Mouse (Mus musculus): ENCODE data around the gene Osbpl2. TPM values are rescaled to one million over a fixed set of nuclear protein-coding genes. Genes with fewer than 3 reads are reported as not detected.

Gene Osbpl2
- polyA plus RNA-seq, 2 experiments, result 4.4 to 7.9 TPM

- no peak overlapping the region for H3K4me2 ChIP-seq (ENCODE audit: low read depth)
- DNase-seq (ENCODE audit: low read depth in 3 of 3, low spot score in 3 of 3) (no peak), ATAC-seq (ENCODE audit: insufficient read depth) (no peak)
- no peak for TF ChIP-seq EP300 (IDR thresholded peaks at IDR 0.05; ENCODE audit: low read depth)
- TF ChIP-seq CTCF (IDR thresholded peaks at IDR 0.05; ENCODE audit: low read depth), result no peak
- no peaks in the 10 kb centered on the region for H3K27me3 ChIP-seq (ENCODE audit: control insufficient read depth, insufficient read depth, low read length)
- H3K4me1 ChIP-seq (replicated peaks; ENCODE audit: control insufficient read depth in 2 of 2, insufficient read depth in 2 of 2, low read length in 1 of 2), result peaks cover 3 to 7% of the 10 kb centered on the region in 2 experiments; a peak in 3 of 4 replicates
- no peak overlapping the region for H3K4me3 ChIP-seq (ENCODE audit: insufficient read depth in 1 of 2, low read depth in 2 of 2, low read length in 2 of 2)
- no peaks in the 10 kb centered on the region for H3K9me3 ChIP-seq (ENCODE audit: control insufficient read depth, low read length)
- H3K9ac ChIP-seq (replicated peaks), result no peak overlapping the region
- no peak overlapping the region for H3K27ac ChIP-seq
- no peaks in the 10 kb centered on the region for H3K36me3 ChIP-seq (replicated peaks; ENCODE audit: control insufficient read depth, insufficient read depth, low read depth)
- WGBS (ENCODE audit: insufficient replicate concordance), result 52% methylated on average over 2 of the region's 2 CpGs
Observed at GRCm38 (mm10) chr2:180166869-180167268, 47.8 kb downstream of the Osbpl2 start.

GRCm38 (mm10) chr2:180170151-180170805, 51.2 kb downstream of the Osbpl2 start:
- H3K4me1 ChIP-seq (replicated peaks; ENCODE audit: control insufficient read depth in 2 of 2, insufficient read depth in 2 of 2, low read length in 1 of 2), result peaks cover 10 to 18% of the 10 kb centered on the region in 2 experiments; a peak in 3 of 4 replicates
- no peak overlapping the region for H3K9ac ChIP-seq (replicated peaks)
- no peaks in the 10 kb centered on the region for H3K27me3 ChIP-seq (ENCODE audit: control insufficient read depth, insufficient read depth, low read length)
- TF ChIP-seq EP300 (IDR thresholded peaks at IDR 0.05; ENCODE audit: low read depth) (no peak), CTCF (IDR thresholded peaks at IDR 0.05; ENCODE audit: low read depth) (no peak)
- peaks cover 21% of the 10 kb centered on the region for H3K36me3 ChIP-seq (replicated peaks; ENCODE audit: control insufficient read depth, insufficient read depth, low read depth)
- H3K27ac ChIP-seq, result no peak overlapping the region
- DNase-seq (ENCODE audit: low read depth in 3 of 3, low spot score in 3 of 3) (no peak), ATAC-seq (ENCODE audit: insufficient read depth) (no peak)
- 86% methylated on average over 11 of the region's 11 CpGs for WGBS (ENCODE audit: insufficient replicate concordance)
- no peaks in the 10 kb centered on the region for H3K9me3 ChIP-seq (ENCODE audit: control insufficient read depth, low read length)
- H3K4me3 ChIP-seq (ENCODE audit: insufficient read depth in 1 of 2, low read depth in 2 of 2, low read length in 2 of 2), result no peak overlapping the region
- no peak overlapping the region; the same call in 1 of the 2 replicates for H3K4me2 ChIP-seq (ENCODE audit: low read depth)

- H3K27me3 ChIP-seq (ENCODE audit: control insufficient read depth, insufficient read depth, low read length), result no peaks in the 10 kb centered on the region
- peak within 1 kb of the TSS; percentile 83 for H3K27ac ChIP-seq
- 4% methylated on average over 41 of the region's 41 CpGs for WGBS (ENCODE audit: insufficient replicate concordance)
- DNase-seq (ENCODE audit: low read depth in 3 of 3, low spot score in 3 of 3), result peak; percentile 89 to 92 (median 91)
- TF ChIP-seq EP300 (IDR thresholded peaks at IDR 0.05; ENCODE audit: low read depth) (no peak), CTCF (IDR thresholded peaks at IDR 0.05; ENCODE audit: low read depth) (peak; percentile 91)
- H3K9me3 ChIP-seq (ENCODE audit: control insufficient read depth, low read length), result no peaks in the 10 kb centered on the region
- H3K4me3 ChIP-seq (ENCODE audit: insufficient read depth in 1 of 2, low read depth in 2 of 2, low read length in 2 of 2), result peak within 1 kb of the TSS; percentile 84 to 99
- ATAC-seq (ENCODE audit: insufficient read depth), result peak; percentile 96
- H3K9ac ChIP-seq (replicated peaks), result peak within 1 kb of the TSS; percentile 97
- peaks cover 27% of the 10 kb centered on the region for H3K36me3 ChIP-seq (replicated peaks; ENCODE audit: control insufficient read depth, insufficient read depth, low read depth)
- H3K4me2 ChIP-seq (ENCODE audit: low read depth), result peak within 1 kb of the TSS; percentile 83
- H3K4me1 ChIP-seq (replicated peaks; ENCODE audit: control insufficient read depth in 2 of 2, insufficient read depth in 2 of 2, low read length in 1 of 2), result peaks cover 10 to 18% of the 10 kb centered on the region in 2 experiments; a peak in 3 of 4 replicates
Observed at GRCm38 (mm10) chr2:180170806-180171521, 51.9 kb downstream of the Osbpl2 start, which contains the start of gene Adrm1. Gene Adrm1 (plus strand): TSS chr2:180171485.

GRCm38 (mm10) chr2:180171522-180172070, 52.5 kb downstream of the Osbpl2 start:
- Histone ChIP-seq H3K27ac (peak overlapping the region; percentile 83), H3K9me3 (ENCODE audit: control insufficient read depth, low read length) (no peaks in the 10 kb centered on the region), H3K4me2 (ENCODE audit: low read depth) (peak overlapping the region; percentile 83), H3K9ac (replicated peaks) (peak overlapping the region; percentile 97), H3K36me3 (replicated peaks; ENCODE audit: control insufficient read depth, insufficient read depth, low read depth) (peaks cover 28% of the 10 kb centered on the region), H3K4me3 (ENCODE audit: insufficient read depth in 1 of 2, low read depth in 2 of 2, low read length in 2 of 2) (peak overlapping the region; percentile 84 to 99), H3K4me1 (replicated peaks; ENCODE audit: control insufficient read depth in 2 of 2, insufficient read depth in 2 of 2, low read length in 1 of 2) (peaks cover 10 to 18% of the 10 kb centered on the region in 2 experiments; a peak in 3 of 4 replicates), H3K27me3 (ENCODE audit: control insufficient read depth, insufficient read depth, low read length) (no peaks in the 10 kb centered on the region)
- ATAC-seq (ENCODE audit: insufficient read depth) (peak; percentile 75), DNase-seq (ENCODE audit: low read depth in 3 of 3, low spot score in 3 of 3) (peak in 2 of 3 experiments; percentile 30 to 34)
- TF ChIP-seq EP300 (IDR thresholded peaks at IDR 0.05; ENCODE audit: low read depth), result no peak
- TF ChIP-seq CTCF (IDR thresholded peaks at IDR 0.05; ENCODE audit: low read depth), result no peak
- WGBS (ENCODE audit: insufficient replicate concordance), result under 1% methylated on average over 79 of the region's 80 CpGs
